Mouse (Mus musculus) erythroblast, embryonic 14.5 days (primary cell): ENCODE data around the gene Adrb1. TPM values are rescaled to one million over a fixed set of nuclear protein-coding genes. Genes with fewer than 3 reads are reported as not detected.

ENCODE experiments used
- H3K27me3 ChIP-seq: 2 replicates; pipeline ENCODE4 v1.6.1; 2012; ENCODE audit warnings: inconsistent platforms; ENCODE audit not compliant: control insufficient read depth
- H3K36me3 ChIP-seq: 2 replicates; pipeline ENCODE4 v1.6.1; 2012; ENCODE audit warnings: mild to moderate bottlenecking, inconsistent platforms; ENCODE audit not compliant: control insufficient read depth
- H3K4me1 ChIP-seq: 2 replicates; pipeline ENCODE4 v1.6.1; 2012; ENCODE audit warnings: inconsistent platforms; ENCODE audit not compliant: control insufficient read depth
- H3K4me3 ChIP-seq: replicated peaks from 2 replicates; pipeline ENCODE3; 2012; ENCODE audit warnings: moderate library complexity, mild to moderate bottlenecking, inconsistent platforms
- H3K9me3 ChIP-seq: 2 replicates; pipeline ENCODE4 v1.6.1; 2012; ENCODE audit warnings: low read length, inconsistent platforms, mixed read lengths; ENCODE audit not compliant: control insufficient read depth
- GATA1 ChIP-seq: IDR thresholded peaks from 2 replicates; pipeline ENCODE4 v1.6.1; 2012; ENCODE audit warnings: low read length, inconsistent platforms, mixed read lengths
- TAL1 ChIP-seq: IDR thresholded peaks from 3 replicates; pipeline ENCODE4 v1.6.1; 2012; ENCODE audit warnings: low read length, inconsistent platforms, mixed read lengths
- polyA plus RNA-seq: library from polyadenylated mRNA; stranded (reverse); fragments of >175 nt; gene quantifications from 2 replicates; pipeline ENCODE4 v1.2.3, GENCODE M21; 2012

The Adrb1 gene
- polyA plus RNA-seq, 1 experiment = 0.06 TPM

DNA sequence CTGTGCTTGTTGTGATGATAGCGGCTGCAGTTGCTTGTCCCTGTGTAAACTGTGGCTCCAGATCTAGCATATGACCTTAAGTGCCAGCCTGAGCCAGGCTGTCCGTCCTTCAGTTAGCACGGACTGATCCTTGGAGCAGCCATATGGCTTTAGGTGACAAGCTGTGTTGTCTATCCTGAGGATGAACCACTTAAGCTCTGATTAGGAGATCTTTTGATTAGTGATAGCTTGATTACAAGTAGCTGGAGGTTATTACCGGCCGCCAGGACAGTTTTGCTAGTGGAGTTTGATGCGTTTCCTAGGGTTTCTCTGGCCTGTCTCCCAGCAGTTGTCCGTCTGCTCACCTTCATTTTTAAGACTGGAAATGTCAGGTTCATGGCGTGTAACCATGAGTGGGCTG, 4.0 kb upstream of the Adrb1 start:
- no peak for TF ChIP-seq GATA1
- no peak for TF ChIP-seq TAL1
- H3K27me3 ChIP-seq = peaks cover 50% of the 10 kb centered on the region
- no peaks in the 10 kb centered on the region for H3K4me1 ChIP-seq
- H3K4me3 ChIP-seq = no peak overlapping the region
- peaks cover 4% of the 10 kb centered on the region; the same call in 1 of the 2 replicates for H3K9me3 ChIP-seq
- H3K36me3 ChIP-seq = no peaks in the 10 kb centered on the region

DNA sequence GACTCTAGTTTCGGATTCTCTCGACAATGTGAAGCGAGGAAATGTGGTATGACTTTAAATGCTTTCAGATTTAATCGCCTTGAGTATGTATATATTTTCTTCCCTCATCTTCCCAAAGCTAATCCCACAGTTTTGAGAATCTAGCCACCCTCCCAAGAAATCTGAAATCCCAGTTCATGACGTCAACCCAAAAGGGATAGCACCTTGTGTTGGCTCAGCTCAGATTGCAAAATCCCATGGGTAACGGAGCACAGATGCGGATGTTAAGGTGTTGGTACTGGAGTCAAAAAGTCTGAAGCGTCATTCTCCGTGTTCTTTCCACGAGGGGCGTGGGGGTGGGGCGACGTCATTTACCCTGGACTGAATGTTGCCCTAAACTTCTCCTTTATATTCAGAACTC, 1.1 kb upstream of the Adrb1 start:
- H3K4me1 ChIP-seq = no peaks in the 10 kb centered on the region
- no peak overlapping the region for H3K4me3 ChIP-seq
- H3K27me3 ChIP-seq = peaks cover 77% of the 10 kb centered on the region
- peaks cover 6% of the 10 kb centered on the region; the same call in 1 of the 2 replicates for H3K9me3 ChIP-seq
- TF ChIP-seq GATA1 (no peak), TAL1 (no peak)
- H3K36me3 ChIP-seq = no peaks in the 10 kb centered on the region

DNA sequence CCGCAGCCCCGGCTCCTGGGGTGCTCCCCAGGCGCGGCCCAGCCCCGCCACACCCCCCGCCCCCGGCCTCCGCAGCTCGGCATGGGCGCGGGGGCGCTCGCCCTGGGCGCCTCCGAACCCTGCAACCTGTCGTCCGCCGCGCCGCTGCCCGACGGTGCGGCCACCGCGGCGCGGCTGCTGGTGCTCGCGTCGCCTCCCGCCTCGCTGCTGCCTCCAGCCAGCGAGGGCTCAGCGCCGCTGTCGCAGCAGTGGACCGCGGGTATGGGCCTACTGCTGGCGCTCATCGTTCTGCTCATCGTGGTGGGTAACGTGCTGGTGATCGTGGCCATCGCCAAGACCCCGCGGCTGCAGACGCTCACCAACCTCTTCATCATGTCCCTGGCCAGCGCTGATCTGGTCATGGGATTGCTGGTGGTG, 300 bp downstream of the Adrb1 start:
- H3K4me1 ChIP-seq = no peaks in the 10 kb centered on the region
- H3K27me3 ChIP-seq = peaks cover 82% of the 10 kb centered on the region
- TF ChIP-seq GATA1 (no peak), TAL1 (no peak)
- peaks cover 6% of the 10 kb centered on the region; the same call in 1 of the 2 replicates for H3K9me3 ChIP-seq
- peak overlapping the region; percentile 26 for H3K4me3 ChIP-seq
- no peaks in the 10 kb centered on the region for H3K36me3 ChIP-seq

DNA sequence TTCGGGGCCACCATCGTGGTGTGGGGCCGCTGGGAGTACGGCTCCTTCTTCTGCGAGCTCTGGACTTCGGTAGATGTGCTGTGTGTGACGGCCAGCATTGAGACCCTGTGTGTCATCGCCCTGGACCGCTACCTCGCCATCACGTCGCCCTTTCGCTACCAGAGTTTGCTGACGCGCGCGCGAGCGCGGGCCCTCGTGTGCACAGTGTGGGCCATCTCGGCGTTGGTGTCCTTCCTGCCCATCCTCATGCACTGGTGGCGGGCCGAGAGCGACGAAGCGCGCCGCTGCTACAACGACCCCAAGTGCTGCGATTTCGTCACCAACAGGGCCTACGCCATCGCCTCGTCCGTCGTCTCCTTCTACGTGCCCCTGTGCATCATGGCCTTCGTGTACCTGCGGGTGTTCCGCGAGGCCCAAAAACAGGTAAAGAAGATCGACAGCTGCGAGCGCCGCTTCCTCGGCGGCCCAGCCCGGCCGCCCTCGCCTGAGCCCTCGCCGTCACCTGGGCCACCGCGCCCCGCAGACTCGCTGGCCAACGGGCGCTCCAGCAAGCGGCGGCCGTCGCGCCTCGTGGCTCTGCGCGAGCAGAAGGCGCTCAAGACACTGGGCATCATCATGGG, 822 bp downstream of the Adrb1 start:
- H3K4me1 ChIP-seq = no peaks in the 10 kb centered on the region
- peaks cover 81% of the 10 kb centered on the region for H3K27me3 ChIP-seq
- peak overlapping the region; percentile 26 for H3K4me3 ChIP-seq
- H3K36me3 ChIP-seq = no peaks in the 10 kb centered on the region
- no peak for TF ChIP-seq TAL1
- TF ChIP-seq GATA1 = no peak
- H3K9me3 ChIP-seq = peaks cover 6% of the 10 kb centered on the region; the same call in 1 of the 2 replicates

DNA sequence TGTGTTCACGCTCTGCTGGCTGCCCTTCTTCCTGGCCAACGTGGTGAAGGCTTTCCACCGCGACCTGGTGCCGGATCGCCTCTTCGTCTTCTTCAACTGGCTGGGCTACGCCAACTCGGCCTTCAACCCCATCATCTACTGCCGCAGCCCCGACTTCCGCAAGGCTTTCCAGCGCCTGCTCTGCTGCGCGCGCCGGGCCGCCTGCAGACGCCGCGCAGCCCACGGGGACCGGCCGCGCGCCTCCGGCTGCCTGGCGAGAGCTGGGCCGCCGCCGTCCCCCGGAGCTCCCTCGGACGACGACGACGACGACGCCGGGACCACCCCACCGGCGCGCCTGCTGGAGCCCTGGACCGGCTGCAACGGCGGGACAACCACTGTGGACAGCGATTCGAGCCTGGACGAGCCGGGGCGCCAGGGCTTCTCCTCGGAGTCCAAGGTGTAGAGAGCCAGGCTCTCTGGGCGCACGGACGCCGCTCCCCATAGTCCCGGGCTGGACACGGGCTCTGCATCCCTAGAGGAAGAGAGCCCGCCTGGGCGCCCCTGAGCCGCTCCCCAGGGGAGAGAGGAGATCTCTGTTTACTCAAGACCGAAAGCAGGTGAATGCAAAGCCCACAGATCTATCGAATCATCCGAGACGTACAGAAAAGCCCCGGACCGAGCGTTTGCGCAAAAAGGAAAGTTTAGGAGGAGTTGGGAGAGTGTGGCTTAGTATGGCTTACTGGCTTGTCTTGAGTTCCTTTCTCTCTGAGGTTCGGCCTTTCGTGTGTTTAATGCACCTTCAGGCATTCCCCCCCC, 1.5 kb downstream of the Adrb1 start:
- H3K4me1 ChIP-seq = no peaks in the 10 kb centered on the region
- peaks cover 6% of the 10 kb centered on the region; the same call in 1 of the 2 replicates for H3K9me3 ChIP-seq
- TF ChIP-seq GATA1 (no peak), TAL1 (no peak)
- no peak overlapping the region for H3K4me3 ChIP-seq
- peaks cover 75% of the 10 kb centered on the region for H3K27me3 ChIP-seq
- no peaks in the 10 kb centered on the region for H3K36me3 ChIP-seq

DNA sequence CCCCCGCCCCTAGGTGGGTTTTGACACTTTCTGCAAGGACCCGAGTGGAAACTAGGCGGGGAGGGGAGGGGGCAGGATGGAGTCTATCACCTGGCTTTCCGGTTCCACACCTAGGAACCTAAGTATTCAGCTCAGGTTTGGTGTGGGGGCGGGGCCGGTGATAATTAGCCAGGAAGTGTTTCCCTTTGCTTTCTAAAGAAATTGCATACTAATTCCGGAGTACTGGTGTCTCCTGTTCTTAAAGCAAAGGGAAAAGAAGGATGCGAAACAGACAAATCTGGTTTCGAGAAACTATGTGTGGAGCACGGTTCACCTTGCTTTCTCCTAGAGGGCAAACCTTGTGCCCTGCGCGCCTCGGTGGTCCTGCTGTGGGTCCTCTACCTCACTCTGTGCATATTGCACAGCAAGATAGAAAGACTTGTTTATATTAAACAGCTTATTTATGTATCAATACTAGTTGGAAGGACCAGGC, 2.2 kb downstream of the Adrb1 start:
- TF ChIP-seq GATA1 (no peak), TAL1 (no peak)
- Histone ChIP-seq H3K4me1 (no peaks in the 10 kb centered on the region), H3K27me3 (peaks cover 71% of the 10 kb centered on the region), H3K9me3 (peaks cover 6% of the 10 kb centered on the region; the same call in 1 of the 2 replicates), H3K4me3 (no peak overlapping the region), H3K36me3 (no peaks in the 10 kb centered on the region)

DNA sequence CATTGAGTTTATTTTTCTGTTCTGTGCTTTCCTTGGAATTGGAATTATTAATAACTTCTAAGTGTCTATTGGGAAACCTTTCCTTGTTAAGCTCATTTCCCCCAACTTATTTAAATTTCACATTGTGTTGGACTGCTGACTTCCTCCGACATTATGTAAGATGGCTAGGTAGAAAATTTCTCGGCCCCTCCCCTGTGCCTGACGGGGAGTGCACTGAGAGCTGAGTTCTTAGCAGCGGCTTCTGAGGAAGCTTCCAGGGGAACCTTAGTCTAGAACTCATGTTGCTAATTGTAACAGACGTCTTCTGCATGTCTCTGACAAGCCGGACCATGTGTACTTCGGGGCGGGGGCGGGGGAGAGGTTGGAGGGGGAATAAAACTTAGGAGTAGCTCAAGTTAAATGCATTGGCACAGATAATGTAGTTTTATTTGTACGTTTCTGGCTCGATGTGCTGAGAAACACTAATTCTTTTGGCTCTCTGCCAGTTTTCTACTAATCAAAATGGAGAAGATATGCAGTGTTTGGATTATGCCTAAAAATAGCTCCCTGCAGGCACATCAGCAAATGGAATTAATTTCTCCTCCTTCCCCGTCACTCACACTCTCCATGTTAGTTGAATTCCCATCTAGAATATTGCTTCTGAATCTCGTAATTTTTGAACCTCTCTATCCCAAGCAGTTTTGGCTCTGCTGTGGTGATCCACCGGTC, 5.3 kb downstream of the Adrb1 start:
- no peaks in the 10 kb centered on the region for H3K4me1 ChIP-seq
- peaks cover 6% of the 10 kb centered on the region; the same call in 1 of the 2 replicates for H3K9me3 ChIP-seq
- TF ChIP-seq GATA1 (no peak), TAL1 (no peak)
- H3K4me3 ChIP-seq = no peak overlapping the region
- peaks cover 43% of the 10 kb centered on the region for H3K27me3 ChIP-seq
- H3K36me3 ChIP-seq = no peaks in the 10 kb centered on the region

DNA sequence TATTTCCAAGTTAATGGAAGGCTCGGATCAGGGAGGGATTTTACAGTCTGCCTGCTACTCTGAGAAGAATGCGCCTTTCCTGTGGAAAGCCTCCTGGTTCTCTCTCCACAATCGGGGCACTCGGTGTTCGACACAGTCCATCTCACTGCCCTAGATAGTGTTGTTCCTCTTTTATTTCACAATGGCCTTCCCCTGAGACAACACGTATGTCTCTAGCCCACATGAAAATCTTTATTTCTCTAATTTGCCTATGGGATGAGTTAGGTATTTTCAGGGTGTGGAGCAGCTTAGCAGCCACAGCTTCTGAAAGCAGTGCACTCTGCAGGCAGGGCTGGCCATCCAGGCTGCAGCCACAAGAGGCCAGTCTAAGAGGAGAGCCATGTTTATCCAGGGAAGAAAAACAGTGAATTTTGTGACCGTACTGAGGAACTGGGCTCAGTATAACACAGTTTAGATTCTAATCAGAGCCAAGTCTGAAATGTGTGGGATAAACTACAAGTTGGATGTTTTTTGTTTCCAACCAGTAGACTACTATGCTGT, 12.1 kb downstream of the Adrb1 start:
- TF ChIP-seq GATA1 = no peak
- no peak for TF ChIP-seq TAL1
- Histone ChIP-seq H3K9me3 (no peaks in the 10 kb centered on the region), H3K27me3 (peaks cover 3% of the 10 kb centered on the region; the same call in 1 of the 2 replicates), H3K4me1 (no peaks in the 10 kb centered on the region), H3K36me3 (no peaks in the 10 kb centered on the region), H3K4me3 (no peak overlapping the region)
